Mouse (Mus musculus): ENCODE results near the gene Tmem266. TPM values are rescaled to one million over a fixed set of nuclear protein-coding genes. Genes with fewer than 3 reads are reported as not detected.

Tmem266 gene
- polyA plus RNA-seq, 1 experiment from 2014 or later: not detected

DNA sequence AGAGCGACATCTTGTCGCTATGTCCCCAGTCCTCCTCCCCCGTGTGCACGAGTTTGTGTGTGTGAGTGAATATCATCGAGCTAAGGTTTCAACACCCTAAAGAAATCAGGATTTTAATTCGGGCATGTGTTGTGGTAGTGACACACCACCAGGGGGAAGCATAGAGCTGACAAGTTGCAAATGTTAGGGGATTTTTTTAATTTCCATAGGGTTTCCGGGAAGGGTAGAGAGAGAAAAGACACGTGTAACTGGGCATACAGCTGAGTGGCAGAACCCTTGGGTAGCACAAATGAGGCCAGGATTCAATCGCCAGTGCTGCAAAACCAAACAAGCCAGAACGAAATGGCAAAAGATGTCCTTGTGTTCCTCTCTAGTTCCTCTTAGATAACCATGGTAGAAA, 2.2 kb upstream of the Tmem266 start:
- no peak overlapping the region for H3K4me2 ChIP-seq (ENCODE audit: low read length)
- WGBS: 54% methylated on average over 10 of the region's 10 CpGs
- H3K27me3 ChIP-seq (ENCODE audit: control insufficient read depth, insufficient read depth, low read length): peaks cover 55% of the 10 kb centered on the region
- no peak overlapping the region for H3K9ac ChIP-seq (ENCODE audit: low read length)
- H3K9me3 ChIP-seq (ENCODE audit: control insufficient read depth, low read length): no peaks in the 10 kb centered on the region
- no peak for ATAC-seq (ENCODE audit: insufficient number of reproducible peaks, insufficient read depth, low FRiP score, low read depth)
- H3K4me3 ChIP-seq (ENCODE audit: control insufficient read depth in 1 of 2, insufficient read depth in 1 of 2, low read depth in 1 of 2, low read length in 2 of 2): no peak overlapping the region
- no peak overlapping the region for H3K27ac ChIP-seq (replicated peaks in 1 of 2; ENCODE audit: control insufficient read depth in 1 of 2, insufficient read depth in 1 of 2, low read depth in 2 of 2, low read length in 2 of 2)
- no peaks in the 10 kb centered on the region; a peak in 1 of 4 replicates for H3K4me1 ChIP-seq (ENCODE audit: control insufficient read depth in 2 of 2, insufficient read depth in 2 of 2, low read length in 2 of 2)
- no peaks in the 10 kb centered on the region for H3K36me3 ChIP-seq (ENCODE audit: control insufficient read depth, insufficient read depth, low read length)

DNA sequence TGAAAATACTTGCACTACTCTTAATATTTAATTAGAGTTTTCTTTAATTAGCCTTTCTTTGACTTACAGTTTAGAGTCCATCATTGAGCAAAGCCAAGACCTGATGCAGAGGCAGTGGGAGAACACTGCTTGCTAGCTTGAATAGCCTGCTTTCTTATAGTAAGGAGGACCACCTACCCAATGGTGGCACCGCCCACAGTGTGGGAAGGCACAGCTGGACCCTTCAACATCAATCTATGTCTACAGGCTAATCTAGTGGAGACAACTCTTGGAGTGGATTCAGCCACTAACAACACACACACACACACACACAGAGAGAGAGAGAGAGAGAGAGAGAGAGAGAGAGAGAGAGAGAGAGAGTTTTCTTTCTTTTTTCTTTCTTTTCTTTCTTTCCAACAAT, 1.7 kb upstream of the Tmem266 start:
- H3K4me3 ChIP-seq (ENCODE audit: control insufficient read depth in 1 of 2, insufficient read depth in 1 of 2, low read depth in 1 of 2, low read length in 2 of 2): no peak overlapping the region
- no peaks in the 10 kb centered on the region for H3K36me3 ChIP-seq (ENCODE audit: control insufficient read depth, insufficient read depth, low read length)
- no peaks in the 10 kb centered on the region for H3K9me3 ChIP-seq (ENCODE audit: control insufficient read depth, low read length)
- 40% methylated on average over 1 of the region's 1 CpGs for WGBS
- no peak overlapping the region for H3K4me2 ChIP-seq (ENCODE audit: low read length)
- H3K27ac ChIP-seq (replicated peaks in 1 of 2; ENCODE audit: control insufficient read depth in 1 of 2, insufficient read depth in 1 of 2, low read depth in 2 of 2, low read length in 2 of 2): no peak overlapping the region
- no peak for ATAC-seq (ENCODE audit: insufficient number of reproducible peaks, insufficient read depth, low FRiP score, low read depth)
- peaks cover 59% of the 10 kb centered on the region for H3K27me3 ChIP-seq (ENCODE audit: control insufficient read depth, insufficient read depth, low read length)
- H3K9ac ChIP-seq (ENCODE audit: low read length): no peak overlapping the region
- H3K4me1 ChIP-seq (ENCODE audit: control insufficient read depth in 2 of 2, insufficient read depth in 2 of 2, low read length in 2 of 2): no peaks in the 10 kb centered on the region; a peak in 1 of 4 replicates

DNA sequence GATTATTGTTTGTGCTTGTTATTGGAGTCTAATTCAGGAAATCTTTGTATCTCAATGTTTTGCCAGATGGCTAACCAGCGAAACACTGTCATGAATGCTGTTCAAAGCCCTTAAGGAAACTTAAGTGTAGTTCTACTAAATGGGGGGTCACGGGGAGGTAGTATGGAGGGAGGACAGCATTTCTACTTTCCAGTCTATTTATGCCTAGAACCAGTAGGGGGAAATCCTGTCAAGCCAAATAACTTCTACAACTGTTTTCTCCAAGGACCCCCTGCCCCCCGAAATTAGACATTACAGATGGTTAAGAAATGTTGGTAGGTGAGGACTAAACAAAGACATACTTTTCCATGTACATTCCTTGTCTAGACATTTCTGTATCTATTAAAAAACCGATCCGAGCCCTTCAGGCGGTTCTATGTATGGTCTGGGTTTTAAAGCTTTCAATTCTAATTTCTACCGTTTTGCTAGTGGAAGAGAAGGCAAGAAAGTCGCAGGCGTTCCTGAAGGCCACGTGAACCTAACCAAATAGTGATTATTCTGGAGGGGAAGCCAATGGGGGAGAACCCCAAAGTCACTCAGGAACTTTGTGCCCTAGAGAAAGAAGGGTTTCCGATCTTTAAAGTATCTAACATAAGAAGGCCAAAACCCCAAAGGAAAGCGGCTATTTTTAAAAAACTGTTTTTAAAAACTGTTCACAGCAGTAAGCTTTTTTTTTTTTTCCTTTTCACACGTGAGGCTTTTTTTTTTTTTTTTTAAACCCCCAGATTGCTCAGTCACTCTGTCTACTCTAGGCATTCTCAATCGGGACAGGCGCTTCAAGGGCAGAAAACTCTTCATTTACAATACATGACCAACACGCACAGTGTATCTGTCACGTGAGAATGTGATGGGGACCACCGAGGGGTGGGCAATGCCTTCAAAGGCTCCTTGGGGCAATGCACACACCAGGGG, 874 bp upstream of the Tmem266 start:
- H3K4me1 ChIP-seq (ENCODE audit: control insufficient read depth in 2 of 2, insufficient read depth in 2 of 2, low read length in 2 of 2): no peaks in the 10 kb centered on the region; a peak in 1 of 4 replicates
- H3K9ac ChIP-seq (ENCODE audit: low read length): peak overlapping the region; percentile 83
- no peak for ATAC-seq (ENCODE audit: insufficient number of reproducible peaks, insufficient read depth, low FRiP score, low read depth)
- H3K4me2 ChIP-seq (ENCODE audit: low read length): peak overlapping the region; percentile 94
- H3K9me3 ChIP-seq (ENCODE audit: control insufficient read depth, low read length): no peaks in the 10 kb centered on the region
- peaks cover 66% of the 10 kb centered on the region for H3K27me3 ChIP-seq (ENCODE audit: control insufficient read depth, insufficient read depth, low read length)
- H3K36me3 ChIP-seq (ENCODE audit: control insufficient read depth, insufficient read depth, low read length): no peaks in the 10 kb centered on the region
- H3K27ac ChIP-seq (replicated peaks in 1 of 2; ENCODE audit: control insufficient read depth in 1 of 2, insufficient read depth in 1 of 2, low read depth in 2 of 2, low read length in 2 of 2): no peak overlapping the region
- peak overlapping the region; percentile 64 to 71 for H3K4me3 ChIP-seq (ENCODE audit: control insufficient read depth in 1 of 2, insufficient read depth in 1 of 2, low read depth in 1 of 2, low read length in 2 of 2)
- 14% methylated on average over 18 of the region's 18 CpGs for WGBS

DNA sequence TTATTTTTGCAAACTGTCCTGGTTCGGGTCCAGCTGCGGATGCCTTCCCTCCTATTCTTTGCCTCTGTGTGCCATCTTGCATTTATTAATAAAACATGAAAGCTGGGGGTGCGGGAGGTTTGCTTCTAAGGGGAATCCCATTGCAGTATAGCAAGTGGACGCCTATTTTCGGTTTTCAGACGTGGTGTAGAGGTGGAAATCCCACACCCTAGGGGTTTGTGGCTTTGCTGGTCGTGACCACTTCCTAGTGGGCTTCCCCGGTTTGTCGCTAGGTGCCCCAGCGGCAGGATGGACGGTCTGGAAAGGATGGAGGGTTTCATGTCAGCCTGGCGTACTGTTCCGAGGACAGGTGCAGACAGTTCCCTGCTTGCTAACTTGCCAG, 512 bp downstream of the Tmem266 start:
- Histone ChIP-seq H3K36me3 (ENCODE audit: control insufficient read depth, insufficient read depth, low read length) (no peaks in the 10 kb centered on the region), H3K27ac (replicated peaks in 1 of 2; ENCODE audit: control insufficient read depth in 1 of 2, insufficient read depth in 1 of 2, low read depth in 2 of 2, low read length in 2 of 2) (no peak overlapping the region), H3K27me3 (ENCODE audit: control insufficient read depth, insufficient read depth, low read length) (peaks cover 71% of the 10 kb centered on the region), H3K9ac (ENCODE audit: low read length) (peak overlapping the region; percentile 83), H3K9me3 (ENCODE audit: control insufficient read depth, low read length) (no peaks in the 10 kb centered on the region), H3K4me3 (ENCODE audit: control insufficient read depth in 1 of 2, insufficient read depth in 1 of 2, low read depth in 1 of 2, low read length in 2 of 2) (peak overlapping the region; percentile 50 to 71), H3K4me1 (ENCODE audit: control insufficient read depth in 2 of 2, insufficient read depth in 2 of 2, low read length in 2 of 2) (no peaks in the 10 kb centered on the region; a peak in 1 of 4 replicates), H3K4me2 (ENCODE audit: low read length) (peak overlapping the region; percentile 94)
- no peak for ATAC-seq (ENCODE audit: insufficient number of reproducible peaks, insufficient read depth, low FRiP score, low read depth)
- under 1% methylated on average over 13 of the region's 13 CpGs for WGBS

DNA sequence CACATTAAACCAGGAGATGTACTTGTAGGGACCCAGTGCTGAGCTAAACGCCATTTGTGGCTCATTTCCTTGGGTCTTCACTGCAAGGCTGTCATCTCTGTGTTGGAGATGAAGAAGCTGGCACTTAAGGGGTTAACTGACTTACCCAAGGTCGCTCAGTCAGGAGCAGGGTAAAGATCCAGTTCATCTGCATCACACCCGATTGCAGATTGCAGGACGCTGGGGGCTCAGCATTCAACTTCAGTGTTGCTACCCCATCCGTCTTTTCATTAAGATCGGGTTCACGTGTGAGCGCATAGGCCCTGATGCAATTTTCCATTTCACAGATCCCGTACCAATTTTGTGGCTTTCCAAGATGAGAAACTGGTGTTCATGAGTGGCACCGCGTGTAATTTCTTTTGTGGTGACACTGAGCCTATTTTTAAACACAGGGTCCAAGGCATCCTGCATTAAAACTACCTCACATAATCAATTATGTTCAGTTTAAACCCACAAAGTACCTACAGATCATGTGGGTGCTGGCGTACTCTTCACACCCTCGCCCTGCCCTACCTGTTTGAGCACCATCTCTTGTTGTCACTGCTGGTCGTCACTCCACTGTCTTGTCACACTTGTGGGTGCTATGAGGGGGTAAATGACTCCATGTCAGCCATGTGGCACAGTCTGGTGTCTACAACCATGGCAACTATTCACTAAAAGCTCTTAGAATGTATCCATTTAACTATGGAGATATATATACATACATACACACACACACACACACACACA, 1.6 kb downstream of the Tmem266 start:
- peaks cover 67% of the 10 kb centered on the region for H3K27me3 ChIP-seq (ENCODE audit: control insufficient read depth, insufficient read depth, low read length)
- H3K27ac ChIP-seq (replicated peaks in 1 of 2; ENCODE audit: control insufficient read depth in 1 of 2, insufficient read depth in 1 of 2, low read depth in 2 of 2, low read length in 2 of 2): no peak overlapping the region
- no peak overlapping the region for H3K4me2 ChIP-seq (ENCODE audit: low read length)
- no peak for ATAC-seq (ENCODE audit: insufficient number of reproducible peaks, insufficient read depth, low FRiP score, low read depth)
- no peak overlapping the region for H3K9ac ChIP-seq (ENCODE audit: low read length)
- no peaks in the 10 kb centered on the region for H3K9me3 ChIP-seq (ENCODE audit: control insufficient read depth, low read length)
- H3K36me3 ChIP-seq (ENCODE audit: control insufficient read depth, insufficient read depth, low read length): no peaks in the 10 kb centered on the region
- H3K4me3 ChIP-seq (ENCODE audit: control insufficient read depth in 1 of 2, insufficient read depth in 1 of 2, low read depth in 1 of 2, low read length in 2 of 2): no peak overlapping the region
- peaks cover 3 to 5% of the 10 kb centered on the region in 2 experiments; a peak in 2 of 4 replicates for H3K4me1 ChIP-seq (ENCODE audit: control insufficient read depth in 2 of 2, insufficient read depth in 2 of 2, low read length in 2 of 2)
- 38% methylated on average over 14 of the region's 14 CpGs for WGBS

DNA sequence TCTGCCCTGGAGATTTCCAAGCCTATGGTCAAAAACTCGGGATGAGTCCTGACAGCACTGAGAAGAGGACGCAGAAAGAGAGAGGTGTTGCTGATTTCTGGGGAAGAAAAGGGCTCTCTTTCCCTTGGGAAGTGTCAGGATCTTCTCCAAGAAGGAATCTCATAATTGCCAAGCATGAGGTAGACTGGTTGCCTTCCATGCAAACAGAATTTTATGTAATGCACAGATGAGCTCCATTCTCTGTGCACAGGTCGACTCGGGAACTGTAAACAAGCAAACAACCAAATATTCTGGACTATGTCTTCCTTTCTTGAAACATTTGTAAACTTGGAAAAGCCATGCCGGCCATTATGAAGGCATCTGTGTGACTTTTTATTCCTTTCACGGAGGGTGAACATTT, 2.7 kb downstream of the Tmem266 start:
- no peak for ATAC-seq (ENCODE audit: insufficient number of reproducible peaks, insufficient read depth, low FRiP score, low read depth)
- H3K9ac ChIP-seq (ENCODE audit: low read length): no peak overlapping the region
- WGBS: 65% methylated on average over 6 of the region's 6 CpGs
- H3K9me3 ChIP-seq (ENCODE audit: control insufficient read depth, low read length): no peaks in the 10 kb centered on the region
- H3K4me3 ChIP-seq (ENCODE audit: control insufficient read depth in 1 of 2, insufficient read depth in 1 of 2, low read depth in 1 of 2, low read length in 2 of 2): no peak overlapping the region
- H3K4me2 ChIP-seq (ENCODE audit: low read length): no peak overlapping the region
- no peak overlapping the region for H3K27ac ChIP-seq (replicated peaks in 1 of 2; ENCODE audit: control insufficient read depth in 1 of 2, insufficient read depth in 1 of 2, low read depth in 2 of 2, low read length in 2 of 2)
- no peaks in the 10 kb centered on the region for H3K36me3 ChIP-seq (ENCODE audit: control insufficient read depth, insufficient read depth, low read length)
- peaks cover 57% of the 10 kb centered on the region for H3K27me3 ChIP-seq (ENCODE audit: control insufficient read depth, insufficient read depth, low read length)
- peaks cover 3 to 5% of the 10 kb centered on the region in 2 experiments; a peak in 2 of 4 replicates for H3K4me1 ChIP-seq (ENCODE audit: control insufficient read depth in 2 of 2, insufficient read depth in 2 of 2, low read length in 2 of 2)

DNA sequence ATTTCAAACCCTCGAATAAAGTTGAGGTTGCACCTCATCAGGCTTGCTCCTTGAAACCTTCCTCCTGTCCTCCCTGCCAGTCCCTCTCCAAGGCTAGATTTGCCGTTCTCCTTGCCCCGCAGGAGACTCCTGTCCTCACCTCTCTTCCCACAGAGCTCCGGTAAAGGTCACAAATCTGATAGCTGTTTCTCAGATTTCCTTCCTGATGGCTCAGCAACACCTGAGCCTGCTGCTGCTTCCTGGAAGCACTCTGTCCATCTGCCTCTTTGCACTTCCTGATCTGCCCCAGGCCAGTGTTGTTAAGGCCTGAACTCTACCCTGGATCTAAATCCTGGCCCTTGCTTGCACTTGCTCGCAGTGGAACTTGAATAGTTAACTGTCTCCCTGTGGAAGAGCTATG, 5.8 kb downstream of the Tmem266 start:
- Histone ChIP-seq H3K4me1 (ENCODE audit: control insufficient read depth in 2 of 2, insufficient read depth in 2 of 2, low read length in 2 of 2) (peaks cover 3 to 5% of the 10 kb centered on the region in 2 experiments; a peak in 2 of 4 replicates), H3K27ac (replicated peaks in 1 of 2; ENCODE audit: control insufficient read depth in 1 of 2, insufficient read depth in 1 of 2, low read depth in 2 of 2, low read length in 2 of 2) (no peak overlapping the region), H3K27me3 (ENCODE audit: control insufficient read depth, insufficient read depth, low read length) (peaks cover 37% of the 10 kb centered on the region), H3K9me3 (ENCODE audit: control insufficient read depth, low read length) (no peaks in the 10 kb centered on the region), H3K36me3 (ENCODE audit: control insufficient read depth, insufficient read depth, low read length) (no peaks in the 10 kb centered on the region), H3K9ac (ENCODE audit: low read length) (no peak overlapping the region), H3K4me2 (ENCODE audit: low read length) (peak overlapping the region; percentile 22; the same call in 1 of the 2 replicates), H3K4me3 (ENCODE audit: control insufficient read depth in 1 of 2, insufficient read depth in 1 of 2, low read depth in 1 of 2, low read length in 2 of 2) (no peak overlapping the region)
- ATAC-seq (ENCODE audit: insufficient number of reproducible peaks, insufficient read depth, low FRiP score, low read depth): no peak
- 51% methylated on average over 5 of the region's 5 CpGs for WGBS

Data from heart, embryonic 14.5 days (tissue).